Mouse (Mus musculus) left cerebral cortex, postnatal 36 days (tissue): ENCODE data around the gene Prp2. TPM values are rescaled to one million over a fixed set of nuclear protein-coding genes. Genes with fewer than 3 reads are reported as not detected.
"Not testable (repeated sequence)": the region's sequence is repeated elsewhere in the genome, so short reads cannot be mapped to it uniquely, and the experiment has no call there.

ENCODE experiments used
- DNase-seq, 2 experiments: peaks; one replicate each; pipeline ENCODE4 v3.0.0; 2021 to 2022; ENCODE audit warnings: low spot score in 2 of 2, mixed read lengths in 1 of 2
- intact Hi-C: fragments of 180-260 bp; cut with DNase I; formaldehyde crosslinking; loops from one replicate; pipeline ENCODE4 v1.15.1; 2025
- total RNA-seq, 2 experiments: library from RNA; stranded (reverse); gene quantifications; 2 replicates each; pipeline ENCODE4 v1.2.3; 2021

The Prp2 gene
- total RNA-seq = not detected

DNA sequence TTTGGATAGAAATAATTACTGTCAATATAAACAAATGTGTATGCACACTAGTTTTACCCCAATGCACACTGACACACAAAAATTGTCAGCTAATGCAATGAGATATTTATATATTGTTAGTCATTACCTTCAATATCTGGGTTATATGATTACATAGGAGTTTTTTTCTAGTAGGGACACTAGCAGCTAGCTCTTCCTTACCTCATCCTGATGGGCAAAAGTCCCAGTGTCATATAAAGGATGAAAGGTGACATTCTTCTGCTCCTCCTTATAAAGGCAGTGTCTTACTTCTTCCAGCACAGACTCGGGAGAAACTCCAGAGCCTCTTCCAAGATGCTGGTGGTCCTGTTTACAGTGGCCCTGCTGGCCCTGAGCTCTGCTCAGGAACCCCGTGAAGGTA is at the start of gene Prp2:
Prp2 (plus strand) TSS at position 301 of the 400 bp plus-strand sequence.
- intact Hi-C loops, DNase-seq: not testable (repeated sequence)

DNA sequence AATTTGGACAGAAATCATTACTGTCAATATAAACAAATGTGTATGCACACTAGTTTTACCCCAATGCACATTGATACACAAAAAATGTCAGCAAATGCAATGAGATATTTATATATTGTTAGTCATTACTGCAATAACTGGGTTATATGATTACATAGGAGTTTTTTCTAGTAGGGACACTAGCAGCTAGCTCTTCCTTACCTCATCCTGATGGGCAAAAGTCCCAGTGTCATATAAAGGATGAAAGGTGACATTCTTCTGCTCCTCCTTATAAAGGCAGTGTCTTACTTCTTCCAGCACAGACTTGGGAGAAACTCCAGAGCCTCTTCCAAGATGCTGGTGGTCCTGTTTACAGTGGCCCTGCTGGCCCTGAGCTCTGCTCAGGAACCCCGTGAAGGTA is 26.2 kb upstream of the Prp2 start, which contains the start of gene Prh1:
Prh1 (plus strand) TSS at position 301 of the 400 bp plus-strand sequence.
- intact Hi-C loops = not testable (repeated sequence)

DNA sequence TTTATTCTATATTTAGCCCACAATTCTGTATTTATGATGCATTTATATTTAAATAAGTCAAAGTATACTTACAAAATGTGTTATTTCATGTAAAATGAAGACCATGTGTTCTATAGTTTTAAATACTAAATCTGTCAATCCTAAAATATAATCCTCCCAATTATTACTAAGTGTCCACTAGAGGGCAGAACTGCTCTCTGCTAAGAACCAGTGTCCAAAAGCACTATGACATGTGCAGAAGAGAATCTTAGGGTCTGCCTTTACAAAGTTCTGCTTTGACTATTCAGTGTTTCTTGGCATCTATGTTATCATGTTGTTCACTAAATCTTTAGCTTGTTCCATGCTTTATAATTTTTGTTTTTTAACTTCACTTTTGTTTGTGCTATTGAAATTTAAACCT is 53.7 kb downstream of the Prp2 start:
- intact Hi-C loops = loop anchor here (5.0 kb wide), 1 partner anchor 1228 kb away; no protein-coding TSS in a partner anchor
- no peak for DNase-seq

More for the DNA sequence above, 26.2 kb upstream of the Prp2 start, which contains the start of gene Prh1:
- not testable (repeated sequence) for DNase-seq

Other genes starting within 250 kb of the Prp2 start
- gene Gm8882, start 231.8 kb upstream of the Prp2 start, total RNA-seq = not detected
- not detected for gene Prh1, start 26.1 kb upstream of the Prp2 start, total RNA-seq
- not detected for gene A630073D07Rik, start 55.6 kb downstream of the Prp2 start, total RNA-seq
- not detected for gene Tas2r120, start 61.0 kb downstream of the Prp2 start, total RNA-seq
- gene Tas2r121, start 105.1 kb downstream of the Prp2 start, total RNA-seq = not detected
- gene Tas2r122, start 116.0 kb downstream of the Prp2 start, total RNA-seq = not detected
- gene Tas2r115, start 142.1 kb downstream of the Prp2 start, total RNA-seq = not detected
- not detected for gene Tas2r124, start 158.8 kb downstream of the Prp2 start, total RNA-seq
- gene Tas2r102, start 166.2 kb downstream of the Prp2 start, total RNA-seq = not detected
- gene Tas2r136, start 182.2 kb downstream of the Prp2 start, total RNA-seq = not detected
- gene Tas2r117, start 206.9 kb downstream of the Prp2 start, total RNA-seq = not detected